Mouse (Mus musculus) granulocyte monocyte progenitor cell, adult 5-6 weeks (primary cell): ENCODE measurements around the gene Aatf. TPM values are rescaled to one million over a fixed set of nuclear protein-coding genes. Genes with fewer than 3 reads are reported as not detected.

ENCODE experiments used
- ATAC-seq: replicated peaks from 2 replicates; pipeline ENCODE4 v1.8.0; 2016; ENCODE audit warnings: mild to moderate bottlenecking, moderate TSS enrichment, inconsistent platforms; ENCODE audit not compliant: poor library complexity, severe bottlenecking
- total RNA-seq, 2 experiments: library from RNA; stranded (forward) in 1 of 2; stranded (reverse) in 1 of 2; fragments of 200-712, 200-1000 nt in 1 of 2; fragments of >200 nt in 1 of 2; fragmentation: Nextera tagmentation in 1 of 2; gene quantifications; 2 replicates each; pipeline ENCODE4 v1.2.3; 2014 to 2017

Gene Aatf
- total RNA-seq, 2 experiments from 2014 or later, result 40.5 to 71.0 TPM

DNA sequence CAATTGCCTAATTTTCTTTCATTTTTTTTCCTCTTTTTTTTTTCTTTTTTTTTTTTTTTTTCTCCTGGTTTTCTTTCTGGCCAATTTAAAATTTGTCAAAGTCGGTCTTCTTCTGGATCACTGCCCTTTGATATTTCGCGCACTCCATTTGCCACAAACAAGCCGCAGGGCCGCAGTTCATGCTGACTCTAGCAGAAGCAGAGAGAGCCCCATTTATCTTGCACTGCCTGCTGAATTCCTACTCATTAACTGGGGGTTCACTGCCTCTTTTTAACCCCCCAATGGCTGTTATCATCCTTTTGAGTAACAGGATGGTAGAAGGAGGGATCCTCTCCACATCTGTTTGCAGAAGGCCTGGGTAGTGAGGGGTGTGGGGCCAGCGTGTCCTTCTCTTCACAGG, 129.4 kb downstream of the Aatf start:
- ATAC-seq, result no peak

- ATAC-seq, result no peak
These were observed 130.9 kb downstream of the Aatf start for GRCm38 (mm10) chr11:84382450-84382849.

DNA sequence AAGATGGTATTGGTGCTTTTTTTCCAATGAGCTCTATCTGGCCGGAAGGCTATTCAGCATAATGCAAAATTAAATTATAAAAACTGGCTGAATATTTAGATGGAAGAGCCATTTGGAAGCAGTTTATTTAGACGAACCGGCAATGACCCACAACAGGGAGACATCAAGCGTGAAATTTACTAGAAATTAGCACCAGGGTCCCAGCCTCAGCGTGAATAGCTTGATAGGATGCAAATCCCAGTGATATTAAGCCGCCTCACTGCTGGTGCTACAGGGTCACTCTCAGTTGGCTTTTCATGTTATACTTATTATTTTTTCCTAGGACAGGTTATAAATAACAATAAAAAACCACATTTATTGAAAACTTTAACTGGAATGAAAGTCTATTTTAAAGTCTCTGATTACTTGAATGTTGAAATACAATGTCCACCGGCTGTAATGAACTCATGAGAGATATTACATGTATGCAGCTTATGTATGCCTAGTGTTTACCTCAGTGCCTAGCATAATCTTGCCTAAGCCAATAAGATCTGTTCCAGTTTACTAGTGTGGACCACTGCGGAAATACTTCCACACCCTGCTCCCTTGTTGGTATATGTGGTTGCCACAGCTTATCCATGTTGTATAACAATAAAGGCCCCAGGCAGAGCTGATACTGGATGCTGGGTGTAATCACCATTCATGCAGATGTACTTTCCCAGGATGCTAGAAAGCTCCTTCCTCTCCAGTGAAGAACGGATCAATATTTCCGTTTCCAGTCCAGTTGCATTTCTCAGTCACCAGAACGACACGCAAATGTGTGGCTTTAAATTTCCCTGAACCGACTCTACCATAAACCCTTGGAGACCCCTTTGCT, 136.6 kb downstream of the Aatf start:
- ATAC-seq, result no peak

DNA sequence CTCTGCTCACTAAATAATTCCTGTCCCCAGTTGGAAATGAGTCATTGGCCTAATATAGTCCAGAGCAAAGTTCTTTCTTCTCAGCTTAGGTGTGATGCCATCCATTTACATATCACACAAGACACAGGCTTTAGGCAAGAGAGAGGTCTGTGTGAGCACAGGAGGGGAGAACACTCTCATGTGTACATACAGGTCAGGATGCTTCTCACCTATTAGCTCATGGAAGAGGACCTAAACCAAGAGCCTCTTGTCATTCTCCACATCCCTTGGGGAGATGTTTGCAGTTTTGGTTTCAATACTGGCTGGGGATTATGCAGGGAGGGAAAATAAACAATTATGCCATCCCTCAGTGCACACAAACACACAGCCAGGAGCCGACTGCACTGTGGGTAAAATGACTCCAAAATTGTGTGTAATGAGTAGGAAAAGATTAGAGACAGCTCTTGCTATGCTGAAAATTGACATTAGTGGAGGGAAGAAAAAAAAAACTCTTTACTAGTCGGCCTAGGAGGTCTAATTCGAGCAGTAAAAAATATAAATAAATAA, 137.3 kb downstream of the Aatf start:
- no peak for ATAC-seq

GRCm38 (mm10) chr11:84373122-84373521, 140.2 kb downstream of the Aatf start:
- no peak for ATAC-seq

Other genes starting within 250 kb of the Aatf start
- gene Lhx1, start 12.0 kb upstream of the Aatf start, total RNA-seq (2014; fragmentation: Nextera tagmentation), result not detected in 2 replicates
- not detected in 2 replicates for gene Lhx1, start 12.0 kb upstream of the Aatf start, total RNA-seq (2017)